Mouse (Mus musculus): Measurements from ENCODE around the gene Zfp593. TPM values are rescaled to one million over a fixed set of nuclear protein-coding genes. Genes with fewer than 3 reads are reported as not detected.

Zfp593 gene
- polyA plus RNA-seq (2012; rRNA removed), result 6.4 and 7.2 TPM in 2 replicates

GRCm38 (mm10) chr4:134245148-134245843 lies at the start of gene Zfp593:
Gene Zfp593, minus strand, starts transcription at chr4:134245592.
- Histone ChIP-seq H3K4me1 (ENCODE audit: control insufficient read depth, insufficient read depth, insufficient read length, low read length) (peaks cover 10% of the 10 kb centered on the region), H3K36me3 (ENCODE audit: control insufficient read depth, insufficient read depth, low read length) (no peaks in the 10 kb centered on the region), H3K27me3 (ENCODE audit: control insufficient read depth, insufficient read depth, low read length) (peaks cover 13% of the 10 kb centered on the region), H3K27ac (ENCODE audit: insufficient read depth, low read depth, low read length) (no peak within 1 kb of the TSS), H3K4me3 (ENCODE audit: low read depth, low read length) (peak within 1 kb of the TSS; percentile 81)
- WGBS, result under 1% methylated on average over 60 of the region's 60 CpGs
- TF ChIP-seq POLR2A (IDR thresholded peaks at IDR 0.05; ENCODE audit: low read depth, low read length), result 0 out of 2 replicates have a peak, but pooled peaks have one; percentile 6
- TF ChIP-seq CTCF (IDR thresholded peaks at IDR 0.05; ENCODE audit: extremely low read depth, insufficient read length, insufficient replicate concordance, low read depth, low read length), result peak; percentile 84

- no peaks in the 10 kb centered on the region; the same call in 1 of the 2 replicates for H3K4me1 ChIP-seq (ENCODE audit: control insufficient read depth, insufficient read depth, insufficient read length, low read length)
- no peak for TF ChIP-seq CTCF (IDR thresholded peaks at IDR 0.05; ENCODE audit: extremely low read depth, insufficient read length, insufficient replicate concordance, low read depth, low read length)
- TF ChIP-seq POLR2A (IDR thresholded peaks at IDR 0.05; ENCODE audit: low read depth, low read length), result no peak
- WGBS, result 61% methylated on average over 9 of the region's 9 CpGs
- H3K27ac ChIP-seq (ENCODE audit: insufficient read depth, low read depth, low read length), result no peak overlapping the region
- H3K27me3 ChIP-seq (ENCODE audit: control insufficient read depth, insufficient read depth, low read length), result no peaks in the 10 kb centered on the region
- H3K36me3 ChIP-seq (ENCODE audit: control insufficient read depth, insufficient read depth, low read length), result no peaks in the 10 kb centered on the region
- no peak overlapping the region for H3K4me3 ChIP-seq (ENCODE audit: low read depth, low read length)
Observed at GRCm38 (mm10) chr4:134293692-134294163, 48.3 kb upstream of the Zfp593 start.

- Histone ChIP-seq H3K4me1 (ENCODE audit: control insufficient read depth, insufficient read depth, insufficient read length, low read length) (peaks cover 3% of the 10 kb centered on the region; the same call in 1 of the 2 replicates), H3K27ac (ENCODE audit: insufficient read depth, low read depth, low read length) (no peak overlapping the region), H3K27me3 (ENCODE audit: control insufficient read depth, insufficient read depth, low read length) (no peaks in the 10 kb centered on the region), H3K36me3 (ENCODE audit: control insufficient read depth, insufficient read depth, low read length) (no peaks in the 10 kb centered on the region), H3K4me3 (ENCODE audit: low read depth, low read length) (no peak overlapping the region)
- WGBS, result 77% methylated on average over 18 of the region's 18 CpGs
- TF ChIP-seq CTCF (IDR thresholded peaks at IDR 0.05; ENCODE audit: extremely low read depth, insufficient read length, insufficient replicate concordance, low read depth, low read length), result no peak
- TF ChIP-seq POLR2A (IDR thresholded peaks at IDR 0.05; ENCODE audit: low read depth, low read length), result no peak
Observed at GRCm38 (mm10) chr4:134293061-134293691, 47.8 kb upstream of the Zfp593 start.

- Histone ChIP-seq H3K27me3 (ENCODE audit: control insufficient read depth, insufficient read depth, low read length) (no peaks in the 10 kb centered on the region), H3K4me1 (ENCODE audit: control insufficient read depth, insufficient read depth, insufficient read length, low read length) (peaks cover 3% of the 10 kb centered on the region; the same call in 1 of the 2 replicates), H3K4me3 (ENCODE audit: low read depth, low read length) (no peak overlapping the region), H3K36me3 (ENCODE audit: control insufficient read depth, insufficient read depth, low read length) (no peaks in the 10 kb centered on the region), H3K27ac (ENCODE audit: insufficient read depth, low read depth, low read length) (no peak overlapping the region)
- peak; percentile 96 for TF ChIP-seq CTCF (IDR thresholded peaks at IDR 0.05; ENCODE audit: extremely low read depth, insufficient read length, insufficient replicate concordance, low read depth, low read length)
- no peak for TF ChIP-seq POLR2A (IDR thresholded peaks at IDR 0.05; ENCODE audit: low read depth, low read length)
- WGBS, result 16% methylated on average over 7 of the region's 7 CpGs
Observed at GRCm38 (mm10) chr4:134292067-134292466, 46.7 kb upstream of the Zfp593 start.

GRCm38 (mm10) chr4:134288397-134289256 lies 43.2 kb upstream of the Zfp593 start:
- H3K36me3 ChIP-seq (ENCODE audit: control insufficient read depth, insufficient read depth, low read length), result peaks cover 4% of the 10 kb centered on the region
- TF ChIP-seq CTCF (IDR thresholded peaks at IDR 0.05; ENCODE audit: extremely low read depth, insufficient read length, insufficient replicate concordance, low read depth, low read length), result no peak
- no peak for TF ChIP-seq POLR2A (IDR thresholded peaks at IDR 0.05; ENCODE audit: low read depth, low read length)
- peak overlapping the region; percentile 7; the same call in 1 of the 2 replicates for H3K4me3 ChIP-seq (ENCODE audit: low read depth, low read length)
- no peaks in the 10 kb centered on the region for H3K27me3 ChIP-seq (ENCODE audit: control insufficient read depth, insufficient read depth, low read length)
- 16% methylated on average over 11 of the region's 11 CpGs for WGBS
- H3K4me1 ChIP-seq (ENCODE audit: control insufficient read depth, insufficient read depth, insufficient read length, low read length), result peaks cover 6% of the 10 kb centered on the region; the same call in 1 of the 2 replicates
- H3K27ac ChIP-seq (ENCODE audit: insufficient read depth, low read depth, low read length), result peak overlapping the region; percentile 95

- TF ChIP-seq POLR2A (IDR thresholded peaks at IDR 0.05; ENCODE audit: low read depth, low read length) (no peak; the same call in 1 of the 2 replicates), CTCF (IDR thresholded peaks at IDR 0.05; ENCODE audit: extremely low read depth, insufficient read length, insufficient replicate concordance, low read depth, low read length) (no peak)
- WGBS, result under 1% methylated on average over 43 of the region's 43 CpGs
Observed at GRCm38 (mm10) chr4:134287575-134288025, 42.2 kb upstream of the Zfp593 start, which contains the start of gene Pdik1l. Gene Pdik1l, minus strand, starts transcription at chr4:134287895.

More at GRCm38 (mm10) chr4:134287575-134288025, 42.2 kb upstream of the Zfp593 start, which contains the start of gene Pdik1l:
- peak within 1 kb of the TSS; percentile 91 for H3K4me3 ChIP-seq (ENCODE audit: low read depth, low read length)
- H3K27me3 ChIP-seq (ENCODE audit: control insufficient read depth, insufficient read depth, low read length), result no peaks in the 10 kb centered on the region
- H3K36me3 ChIP-seq (ENCODE audit: control insufficient read depth, insufficient read depth, low read length), result peaks cover 10% of the 10 kb centered on the region
- peak within 1 kb of the TSS; percentile 95 for H3K27ac ChIP-seq (ENCODE audit: insufficient read depth, low read depth, low read length)
- H3K4me1 ChIP-seq (ENCODE audit: control insufficient read depth, insufficient read depth, insufficient read length, low read length), result peaks cover 6% of the 10 kb centered on the region; the same call in 1 of the 2 replicates

Data from small intestine, adult 2 months (tissue).